Mouse (Mus musculus): ENCODE measurements around the gene 1700093K21Rik. TPM values are rescaled to one million over a fixed set of nuclear protein-coding genes. Genes with fewer than 3 reads are reported as not detected.

1700093K21Rik gene
- polyA plus RNA-seq, 1 experiment from 2014 or later: not detected

Small RNA genes within 50 kb of the gene (microRNA-seq; reads per million reads assigned to microRNA genes)
- not detected for gene Gm47279 (ENCODE audit: borderline number of aligned reads)

Other genes with a start within 250 kb of the 1700093K21Rik start
- gene Usp34, start 214.3 kb downstream of the 1700093K21Rik start, polyA plus RNA-seq (2014; fragmentation: Nextera tagmentation; extraction: Ambion mirVana): 23.7 and 26.8 TPM in 2 replicates
- gene Ahsa2, start 23.1 kb downstream of the 1700093K21Rik start, polyA plus RNA-seq (2014; fragmentation: Nextera tagmentation; extraction: Ambion mirVana): 75.2 and 79.8 TPM in 2 replicates
- gene 0610010F05Rik, start 112.5 kb upstream of the 1700093K21Rik start, polyA plus RNA-seq (2014; fragmentation: Nextera tagmentation; extraction: Ambion mirVana): 20.6 and 20.7 TPM in 2 replicates
- gene Pus10, start 144.5 kb upstream of the 1700093K21Rik start, polyA plus RNA-seq (2014; fragmentation: Nextera tagmentation; extraction: Ambion mirVana): 19.5 and 20.7 TPM in 2 replicates
- 31.9 and 33.3 TPM in 2 replicates for gene Pex13, start 144.8 kb upstream of the 1700093K21Rik start, polyA plus RNA-seq (2014; fragmentation: Nextera tagmentation; extraction: Ambion mirVana)
- gene Rel, start 249.8 kb upstream of the 1700093K21Rik start, polyA plus RNA-seq (2014; fragmentation: Nextera tagmentation; extraction: Ambion mirVana): 1.9 and 2.5 TPM in 2 replicates

Data from heart, embryonic 11.5 days (tissue).